Mouse (Mus musculus): ENCODE data around the gene Clrn3. TPM values are rescaled to one million over a fixed set of nuclear protein-coding genes. Genes with fewer than 3 reads are reported as not detected.

Gene Clrn3
- total RNA-seq, 2 experiments from 2014 or later = 3.8 TPM; not detected in 1

- no peak for DNase-seq (ENCODE audit: low spot score in 2 of 2)
These were observed 38.5 kb downstream of the Clrn3 start for GRCm38 (mm10) chr7:135489724-135490499.

DNA sequence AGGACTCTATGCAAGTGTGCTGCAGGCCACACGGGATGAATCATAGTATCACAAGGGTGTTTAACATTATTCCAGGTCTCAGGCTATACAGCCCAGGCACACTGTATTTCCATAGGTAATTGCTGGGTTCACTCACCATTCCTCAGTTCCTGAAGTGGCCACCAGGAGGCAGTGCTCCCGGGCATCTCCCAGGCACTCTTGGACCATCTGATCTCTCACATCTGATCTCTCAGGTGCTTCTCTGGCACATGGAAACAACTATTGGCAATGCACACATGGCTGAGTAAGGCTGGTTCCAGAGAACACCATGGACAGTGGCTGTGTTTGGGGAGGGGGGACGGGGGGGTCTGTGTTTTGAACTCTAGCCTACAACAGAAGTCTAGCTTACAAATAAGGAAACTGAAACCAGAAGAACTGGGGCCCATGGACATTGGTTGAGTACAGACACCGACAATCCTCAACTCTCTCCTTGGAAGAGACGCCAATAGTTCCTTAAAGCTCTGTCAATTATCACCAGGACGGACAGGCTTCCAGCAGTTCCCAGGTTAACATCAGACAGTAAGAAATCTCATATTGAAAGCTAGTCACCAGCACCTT lies 40.1 kb downstream of the Clrn3 start:
- DNase-seq (ENCODE audit: low spot score in 2 of 2) = no peak

DNA sequence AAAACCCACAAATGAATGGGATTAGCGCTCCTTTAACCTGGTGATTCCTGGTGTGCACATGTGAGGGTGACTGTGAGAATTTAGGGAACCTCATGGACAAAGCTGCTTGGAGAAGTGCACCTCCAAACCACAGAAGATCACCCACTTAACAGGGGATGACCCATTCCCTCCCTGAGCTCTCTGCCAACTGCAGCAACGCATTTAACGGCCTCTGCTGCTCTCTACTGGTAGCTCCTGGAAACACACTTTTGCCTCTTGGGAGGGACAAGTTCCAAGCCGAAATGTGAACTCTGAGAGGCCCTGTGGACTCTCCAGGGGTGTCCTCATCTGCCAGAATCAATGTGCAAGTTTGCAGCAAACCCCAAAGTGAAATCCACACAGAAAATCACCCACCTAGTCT lies 41.0 kb downstream of the Clrn3 start:
- peak; percentile 34 to 43 for DNase-seq (ENCODE audit: low spot score in 2 of 2)

GRCm38 (mm10) chr7:135486645-135487382 lies 41.6 kb downstream of the Clrn3 start:
- DNase-seq (ENCODE audit: low spot score in 2 of 2) = no peak

DNA sequence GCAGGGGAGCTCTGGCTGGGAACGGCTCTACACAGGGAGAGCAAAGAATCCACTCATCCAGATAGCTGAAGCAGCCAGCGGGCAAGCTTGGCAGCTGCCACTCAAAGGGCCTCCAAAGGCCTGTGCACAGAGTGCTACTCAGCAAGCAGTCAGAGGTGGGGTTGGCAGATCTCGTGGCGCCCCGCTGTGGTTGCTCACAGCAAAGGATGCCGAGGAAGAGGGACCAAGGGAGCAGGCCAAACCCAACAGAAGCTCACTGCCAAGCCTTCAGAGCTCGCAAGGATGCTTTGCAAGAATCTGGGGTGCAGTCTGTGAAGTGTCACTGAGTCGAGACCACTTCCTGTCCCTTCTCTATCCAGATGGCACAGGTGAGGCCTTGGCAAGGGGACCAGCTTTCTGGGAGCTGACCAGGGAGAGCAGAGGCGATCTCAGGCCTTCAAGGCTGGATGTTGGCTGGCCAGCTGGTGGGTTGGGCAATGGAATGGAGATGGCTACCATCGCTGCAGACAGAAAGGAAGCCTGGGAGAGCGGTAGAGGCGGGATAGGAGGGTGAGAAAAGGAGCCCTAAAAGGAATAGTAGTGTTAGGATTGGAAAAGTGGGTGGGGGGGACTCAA lies 42.6 kb downstream of the Clrn3 start:
- DNase-seq (ENCODE audit: low spot score in 2 of 2) = no peak

DNA sequence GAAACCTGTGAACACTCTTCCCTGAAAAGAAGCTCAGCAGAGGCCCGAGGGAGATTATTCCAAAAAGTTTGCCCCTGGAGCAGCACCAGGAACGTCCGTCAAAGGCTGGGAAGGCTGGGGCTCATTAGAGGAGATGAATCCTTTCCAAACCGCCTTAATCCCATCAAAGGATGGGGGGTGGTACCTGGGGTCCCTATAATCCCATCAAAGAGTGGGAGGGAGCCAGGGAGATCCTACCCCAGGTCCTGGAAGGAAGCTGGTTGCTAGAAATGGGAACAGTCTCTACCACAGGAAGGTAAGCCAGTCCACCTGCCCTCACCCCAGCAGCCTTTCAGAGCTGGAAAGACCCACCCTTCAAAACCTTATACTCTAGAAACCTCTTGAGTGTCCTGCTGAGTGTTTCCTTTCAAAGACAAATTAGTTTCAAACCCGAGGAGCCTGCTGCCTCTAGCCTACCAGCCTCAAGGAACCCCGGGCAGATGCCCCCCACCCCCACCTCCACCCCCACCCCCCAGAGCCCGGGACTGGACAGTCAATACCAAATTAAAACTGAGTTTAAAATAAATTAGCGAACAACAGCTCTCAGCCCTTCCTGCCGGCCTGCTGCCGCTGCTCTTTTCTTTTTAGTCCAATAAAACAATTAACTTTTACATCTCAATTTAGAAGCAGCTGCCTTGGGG lies 43.2 kb downstream of the Clrn3 start:
- no peak for DNase-seq (ENCODE audit: low spot score in 2 of 2)

DNA sequence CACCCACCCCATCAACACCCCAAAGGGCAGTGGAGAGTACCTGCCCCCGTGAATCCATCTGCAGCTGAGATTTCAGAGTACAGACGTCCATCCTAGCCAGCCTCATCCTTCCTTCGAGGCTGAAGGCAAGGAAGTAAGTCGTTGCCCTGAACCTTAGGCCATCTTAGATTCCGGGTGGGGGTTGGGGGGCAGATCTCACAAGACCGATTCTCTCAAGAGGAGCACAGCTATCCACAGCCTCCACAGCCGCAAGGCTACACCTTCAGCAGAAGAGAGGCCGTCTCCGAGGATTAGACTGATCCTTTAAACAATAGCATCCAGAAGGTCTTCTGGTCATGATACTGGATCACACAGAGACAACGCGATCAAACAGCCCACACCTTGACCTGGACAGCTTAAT lies 44.1 kb downstream of the Clrn3 start:
- no peak for DNase-seq (ENCODE audit: low spot score in 2 of 2)

DNA sequence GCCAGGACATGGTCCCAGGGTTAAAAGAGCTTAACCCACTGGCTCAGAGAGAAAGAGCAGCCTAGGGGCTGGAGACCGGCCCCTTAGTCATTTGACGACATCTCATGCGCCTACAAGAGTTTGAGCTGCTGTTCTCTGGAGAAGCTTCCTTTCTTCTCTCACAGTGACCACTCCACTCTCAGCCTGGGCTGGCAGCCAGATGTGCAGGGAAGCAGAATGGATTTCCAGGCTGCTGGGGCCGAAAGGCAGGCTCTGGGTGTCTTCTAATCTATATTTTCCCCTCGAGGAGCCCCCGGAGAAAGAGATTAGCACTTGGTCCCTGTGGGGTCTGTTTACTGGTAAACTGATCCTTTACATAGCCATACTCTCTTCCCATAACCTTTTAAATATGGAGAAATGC lies 44.7 kb downstream of the Clrn3 start:
- no peak for DNase-seq (ENCODE audit: low spot score in 2 of 2)

GRCm38 (mm10) chr7:135481150-135481549 lies 47.3 kb downstream of the Clrn3 start:
- DNase-seq (ENCODE audit: low spot score in 2 of 2) = no peak

GRCm38 (mm10) chr7:135479912-135480311 lies 48.5 kb downstream of the Clrn3 start:
- DNase-seq (ENCODE audit: low spot score in 2 of 2) = no peak

DNA sequence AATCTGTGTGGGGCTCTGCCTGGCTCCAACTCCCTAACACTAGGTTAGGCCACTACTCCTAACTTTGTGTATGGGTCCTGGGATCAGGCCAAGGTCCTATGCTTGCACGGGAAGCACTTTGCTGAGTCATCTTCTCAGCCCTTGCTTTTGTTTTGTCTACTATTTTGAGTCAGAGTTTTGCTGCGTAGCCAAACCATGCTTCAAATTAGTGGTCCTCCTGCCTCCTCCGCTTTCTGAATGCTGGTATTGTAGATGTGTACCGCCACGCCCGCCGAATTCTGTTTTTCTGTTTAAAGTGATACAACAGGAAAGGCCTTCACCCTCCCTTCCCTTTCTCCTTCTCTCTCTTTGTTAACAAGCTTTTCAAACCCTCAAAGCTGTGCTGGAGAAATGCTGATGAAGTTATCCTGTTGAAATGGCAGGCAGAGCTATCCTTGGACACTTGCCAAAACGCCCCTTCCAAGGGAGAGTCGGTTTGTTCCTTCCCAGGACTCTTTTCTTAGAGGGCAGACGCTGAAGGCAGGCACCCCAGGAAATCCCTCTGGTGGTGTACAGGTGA lies 49.1 kb downstream of the Clrn3 start:
- DNase-seq (ENCODE audit: low spot score in 2 of 2) = no peak

DNA sequence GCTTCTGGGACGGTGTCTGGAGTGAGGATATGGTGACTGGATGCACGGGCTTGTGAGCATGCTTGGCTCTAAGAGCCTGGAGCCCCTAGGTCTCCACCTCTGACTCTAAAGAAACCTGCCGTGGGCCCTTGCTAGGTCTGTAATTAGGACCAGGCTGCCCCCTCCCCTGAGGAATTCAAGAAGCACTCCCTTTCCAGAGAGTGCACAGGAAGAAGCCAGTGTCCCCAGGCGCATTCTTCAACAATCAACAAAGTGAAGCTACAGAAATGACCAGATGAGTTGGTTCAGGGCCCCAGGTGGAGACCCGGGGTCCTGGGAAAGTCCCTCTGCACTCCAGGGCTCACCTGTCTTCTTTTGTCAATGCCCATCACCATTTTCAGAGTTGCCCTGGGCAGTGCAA lies 51.2 kb downstream of the Clrn3 start:
- DNase-seq (ENCODE audit: low spot score in 2 of 2) = no peak

- no peak for DNase-seq (ENCODE audit: low spot score in 2 of 2)
These were observed 52.5 kb downstream of the Clrn3 start for GRCm38 (mm10) chr7:135475981-135476380.

DNA sequence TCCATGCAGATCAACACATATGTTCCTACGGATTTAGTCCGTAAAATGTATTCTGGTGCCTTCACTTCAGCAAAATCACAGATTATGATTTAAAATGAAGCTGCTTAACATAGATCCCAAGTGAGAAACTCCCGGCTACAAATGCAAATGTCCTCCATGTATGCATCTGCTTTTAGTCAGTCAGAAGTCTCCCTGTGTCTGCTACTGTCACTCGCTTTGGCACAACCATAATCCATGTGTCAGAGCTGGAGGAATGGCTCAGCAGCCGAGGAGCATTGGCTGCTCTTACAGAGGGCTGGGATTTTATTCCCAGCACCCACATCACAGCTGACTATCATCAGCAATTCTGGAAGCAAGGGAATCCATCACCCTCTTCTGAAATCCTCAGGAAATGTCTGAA lies 58.1 kb downstream of the Clrn3 start:
- no peak for DNase-seq (ENCODE audit: low spot score in 2 of 2)

GRCm38 (mm10) chr7:135468631-135469030 lies 59.8 kb downstream of the Clrn3 start:
- DNase-seq (ENCODE audit: low spot score in 2 of 2) = no peak

DNA sequence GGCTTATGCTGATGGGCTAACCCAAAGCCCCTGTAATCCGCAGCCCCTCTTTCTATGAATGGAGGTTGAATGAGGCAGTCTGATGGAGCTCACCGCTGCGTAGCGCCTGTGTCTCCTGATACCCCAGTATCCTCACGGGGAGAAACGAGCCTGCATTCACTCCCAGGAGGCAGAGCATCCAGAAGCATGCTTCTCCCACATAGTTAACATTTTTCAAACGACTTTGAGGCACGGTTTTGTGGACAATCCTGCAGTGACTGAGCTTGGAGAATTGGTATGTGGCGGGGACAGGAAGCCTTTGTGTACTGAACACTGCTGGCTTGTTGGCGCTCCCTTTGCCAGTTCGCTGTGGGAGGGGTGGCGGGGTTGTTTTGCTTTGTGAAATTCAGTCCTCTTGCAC lies 63.2 kb downstream of the Clrn3 start:
- DNase-seq (ENCODE audit: low spot score in 2 of 2) = no peak

- DNase-seq (ENCODE audit: low spot score in 2 of 2) = no peak
These were observed 63.7 kb downstream of the Clrn3 start for GRCm38 (mm10) chr7:135464689-135465259.
